Mouse (Mus musculus) spleen, adult 12 weeks (tissue): ENCODE measurements around the gene Mrps18a.

ENCODE experiments used
- DNase-seq: peaks from one replicate; pipeline ENCODE4 v3.0.0; 2022; ENCODE audit warnings: low spot score

Gene Mrps18a

DNA sequence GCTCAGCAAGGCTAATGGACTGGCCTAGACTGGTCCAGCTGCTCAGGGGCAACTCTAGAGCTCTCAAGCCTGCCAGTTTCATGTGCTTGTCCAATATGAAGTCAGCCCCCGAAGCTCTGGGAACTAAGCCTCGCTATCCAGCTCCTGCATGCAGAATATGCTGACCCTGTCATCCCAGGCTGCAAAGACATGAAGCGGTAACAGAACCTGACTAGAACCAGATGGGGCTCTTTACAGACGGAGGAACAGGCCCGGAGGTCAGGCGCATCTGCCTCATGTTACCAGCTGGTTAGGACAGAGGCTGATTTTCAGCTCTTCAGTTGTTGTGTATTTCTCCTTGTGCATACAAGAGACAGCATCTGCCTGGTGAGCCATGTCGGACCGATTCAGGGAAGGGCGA lies 8.9 kb upstream of the Mrps18a start:
- no peak for DNase-seq

DNA sequence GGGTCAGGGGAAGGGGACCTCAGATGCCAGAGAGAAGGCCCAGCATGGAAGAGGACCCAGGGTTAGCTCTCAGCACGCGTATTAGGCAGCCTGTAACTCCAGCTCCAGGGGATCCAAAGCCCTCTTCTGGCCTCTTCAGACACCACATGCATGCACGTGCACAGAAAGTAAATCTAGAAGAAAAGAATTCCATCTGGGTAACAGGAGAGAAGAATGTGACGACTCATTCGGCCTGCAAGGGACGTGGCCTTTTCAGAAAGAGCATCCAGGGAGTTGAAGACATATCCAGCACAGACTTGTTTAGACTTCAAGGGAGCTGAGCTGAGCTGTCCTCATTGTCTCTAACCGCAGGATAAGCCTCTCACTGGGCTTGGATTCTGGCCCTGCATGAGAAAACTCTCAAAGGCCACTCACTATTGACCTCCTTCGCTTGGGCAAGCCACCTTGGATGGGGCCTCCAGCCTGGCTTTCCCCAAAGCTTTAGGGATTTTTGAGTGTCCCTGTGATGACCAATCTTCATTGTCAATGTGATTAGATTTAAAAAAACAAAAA lies 8.1 kb upstream of the Mrps18a start:
- DNase-seq, result no peak

DNA sequence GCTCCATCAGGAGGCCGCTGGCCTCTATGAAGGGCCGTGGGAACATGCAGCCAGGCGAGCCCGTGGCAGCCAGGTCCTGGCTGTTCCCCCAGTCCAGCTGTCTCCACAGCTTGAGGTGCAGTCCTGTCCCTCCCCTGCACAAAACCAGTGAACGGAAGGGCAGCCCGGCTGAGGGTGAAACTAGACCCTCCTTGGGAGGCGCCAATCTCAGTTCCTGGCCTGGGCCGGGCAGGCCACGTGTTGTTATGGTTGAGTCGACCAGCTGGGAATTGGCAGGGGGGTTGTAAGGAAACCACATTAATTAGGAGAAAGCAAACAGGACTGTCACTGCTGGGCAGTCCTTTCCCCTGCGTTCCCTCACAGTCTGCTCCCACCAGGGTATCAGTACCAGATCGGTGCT lies 6.3 kb upstream of the Mrps18a start:
- DNase-seq, result no peak

DNA sequence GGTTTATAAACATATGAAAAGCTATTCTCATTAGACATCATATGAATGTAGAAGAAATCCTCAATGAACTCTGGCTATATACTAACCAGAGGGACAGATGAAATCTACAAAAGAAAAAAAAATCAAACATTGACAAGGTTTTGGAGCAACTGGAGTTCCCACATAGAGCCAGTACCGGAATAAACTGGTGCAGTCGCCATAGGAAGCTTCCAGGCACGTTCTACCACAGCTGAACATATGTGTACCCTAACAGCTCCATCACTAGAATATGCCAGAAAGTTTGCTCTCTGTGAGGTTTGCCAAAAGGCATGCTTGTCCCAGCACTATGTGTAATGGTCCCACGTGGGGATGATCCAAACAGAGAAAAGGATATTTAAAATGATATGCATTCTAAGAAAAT lies 2.5 kb upstream of the Mrps18a start:
- no peak for DNase-seq

DNA sequence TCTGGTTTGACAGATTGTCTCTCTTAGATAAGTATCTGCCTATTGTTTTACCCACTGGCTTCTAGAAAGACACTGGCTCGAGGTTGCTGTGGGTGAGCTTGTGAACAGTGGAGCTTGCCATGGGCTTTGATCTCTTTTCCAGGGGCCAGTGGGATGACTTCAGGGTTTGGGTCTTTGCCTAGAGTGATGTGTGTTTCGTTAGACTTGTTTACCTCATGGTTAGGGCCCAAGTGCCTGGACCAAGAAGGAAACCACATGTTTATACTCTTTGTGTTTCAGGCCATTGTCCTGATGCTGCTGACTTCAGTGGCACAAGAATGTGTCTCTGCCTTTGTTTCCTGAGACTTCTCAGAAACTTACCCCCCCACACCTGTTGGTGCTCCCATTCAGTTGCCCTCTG lies 4.7 kb downstream of the Mrps18a start:
- no peak for DNase-seq

DNA sequence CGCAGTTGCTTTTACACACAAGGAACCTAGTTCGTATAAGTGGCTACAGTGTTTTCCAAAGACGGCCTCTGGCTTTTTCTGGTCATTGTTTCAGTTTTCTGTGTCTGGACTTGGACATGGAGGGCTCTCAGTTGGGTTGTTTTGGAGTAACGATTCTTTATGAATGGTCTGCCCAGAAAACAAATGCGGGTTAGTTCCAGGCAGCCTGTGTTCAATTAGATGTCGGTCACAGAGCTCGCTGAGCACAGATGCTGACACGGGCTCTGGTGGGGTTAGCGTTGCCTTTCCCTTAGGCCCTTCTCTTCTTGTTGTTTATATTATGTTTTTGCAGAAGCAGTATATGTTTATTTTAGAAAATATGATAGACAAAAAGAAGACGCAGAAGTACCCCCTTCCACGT lies 5.4 kb downstream of the Mrps18a start:
- DNase-seq, result no peak

DNA sequence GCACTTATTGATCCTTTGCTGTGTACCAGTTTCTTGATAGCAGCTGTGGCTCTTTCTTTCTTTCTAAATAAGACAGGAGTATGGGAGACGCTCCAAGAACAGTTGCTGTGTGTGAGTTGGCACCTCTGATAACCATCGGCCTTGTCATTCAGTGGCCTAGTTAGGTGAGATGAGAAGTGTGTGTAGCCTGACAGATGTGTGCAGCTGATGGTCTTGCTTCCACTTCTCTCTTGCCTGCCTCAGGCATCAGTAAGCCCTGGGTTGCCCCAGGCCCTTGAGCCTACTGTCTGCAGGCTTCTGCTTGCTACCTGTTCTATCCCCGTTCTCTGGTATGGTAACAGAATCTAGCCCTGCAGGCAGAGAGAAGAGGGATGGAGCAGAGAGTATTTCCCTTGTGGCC lies 6.1 kb downstream of the Mrps18a start:
- no peak for DNase-seq

- no peak for DNase-seq
Measured at GRCm38 (mm10) chr17:46117623-46118422, 7.0 kb downstream of the Mrps18a start.

DNA sequence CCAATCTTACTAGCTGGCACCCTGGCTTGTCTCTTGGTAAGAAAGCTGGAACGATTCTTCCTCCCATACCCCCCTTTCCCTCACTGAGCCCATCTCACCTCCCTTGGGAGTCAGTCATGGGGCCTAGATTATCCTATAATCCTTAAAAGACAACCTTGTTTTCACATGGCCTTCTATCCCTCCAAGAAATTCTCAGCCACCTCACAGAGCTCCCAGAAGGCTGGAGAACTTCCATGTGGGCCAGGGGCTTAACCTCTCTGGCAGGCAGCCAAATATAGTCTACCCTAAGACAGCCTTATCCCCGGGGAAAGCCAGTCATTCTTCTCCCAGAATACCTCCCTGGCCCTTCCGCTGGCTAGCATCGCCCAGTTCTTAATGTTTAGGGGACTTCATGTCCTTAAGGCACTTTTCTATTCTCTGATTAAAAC lies 7.7 kb downstream of the Mrps18a start:
- no peak for DNase-seq

DNA sequence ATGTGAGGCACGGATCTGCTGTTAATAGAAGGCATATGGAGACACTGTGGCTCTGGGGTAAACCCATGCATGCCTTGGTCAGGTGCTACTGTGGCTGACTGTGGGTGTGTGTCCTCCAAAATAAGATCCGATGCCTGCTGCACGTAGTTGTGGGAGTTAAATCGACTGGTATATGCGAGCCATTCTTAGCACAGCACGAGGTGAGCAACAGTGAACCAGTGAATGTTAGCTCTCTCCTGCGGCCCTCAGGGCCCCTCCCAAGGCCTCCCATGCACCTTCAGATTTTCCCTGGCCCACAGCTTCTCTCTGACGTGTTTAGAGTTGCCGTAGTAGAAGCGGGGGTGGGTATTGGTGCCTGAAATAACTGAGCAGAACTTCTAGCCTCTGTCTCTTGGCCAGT lies 8.9 kb downstream of the Mrps18a start:
- DNase-seq, result no peak

DNA sequence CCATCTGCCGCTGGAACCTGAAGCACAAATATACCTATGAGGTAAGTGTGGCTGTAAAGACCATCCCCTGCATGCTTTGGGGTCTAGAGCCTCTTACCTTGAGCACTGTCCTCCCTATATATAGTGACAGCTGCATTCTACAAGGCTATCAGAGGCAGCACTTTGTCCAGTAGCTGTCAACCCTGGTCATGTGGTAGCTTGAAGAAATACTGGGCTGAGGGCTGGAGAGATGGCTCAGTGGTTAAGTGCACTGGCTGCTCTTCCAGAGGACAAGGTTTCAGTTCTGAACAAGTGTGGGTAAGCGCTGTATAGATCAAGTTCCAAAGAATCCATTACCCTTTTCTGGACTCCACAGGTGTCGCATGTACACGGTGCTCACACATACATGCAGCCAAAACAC lies 12.0 kb downstream of the Mrps18a start:
- DNase-seq, result no peak

DNA sequence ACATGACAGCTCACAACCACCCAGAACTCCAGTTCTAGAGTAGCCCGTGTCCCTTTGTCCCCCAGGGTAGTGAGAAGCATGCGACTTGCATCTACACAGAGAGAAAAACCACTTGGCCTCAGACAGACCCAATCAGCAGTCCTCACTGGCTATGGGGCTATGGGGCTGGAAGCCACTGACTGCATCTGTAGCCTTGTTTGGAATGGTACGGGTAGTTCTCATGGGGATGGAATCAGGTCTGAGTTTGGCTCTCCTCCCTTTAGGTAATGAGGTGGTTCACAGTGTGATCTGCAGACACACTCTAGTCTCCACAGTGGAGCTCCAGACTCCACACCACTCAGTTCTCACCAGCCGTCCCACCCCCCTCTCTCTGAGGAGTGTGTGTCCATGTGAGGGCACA lies 12.5 kb downstream of the Mrps18a start:
- DNase-seq, result no peak

- DNase-seq, result no peak
Measured at GRCm38 (mm10) chr17:46123953-46124700, 13.3 kb downstream of the Mrps18a start.

- DNase-seq, result no peak
Measured at GRCm38 (mm10) chr17:46126608-46127007, 15.8 kb downstream of the Mrps18a start.

DNA sequence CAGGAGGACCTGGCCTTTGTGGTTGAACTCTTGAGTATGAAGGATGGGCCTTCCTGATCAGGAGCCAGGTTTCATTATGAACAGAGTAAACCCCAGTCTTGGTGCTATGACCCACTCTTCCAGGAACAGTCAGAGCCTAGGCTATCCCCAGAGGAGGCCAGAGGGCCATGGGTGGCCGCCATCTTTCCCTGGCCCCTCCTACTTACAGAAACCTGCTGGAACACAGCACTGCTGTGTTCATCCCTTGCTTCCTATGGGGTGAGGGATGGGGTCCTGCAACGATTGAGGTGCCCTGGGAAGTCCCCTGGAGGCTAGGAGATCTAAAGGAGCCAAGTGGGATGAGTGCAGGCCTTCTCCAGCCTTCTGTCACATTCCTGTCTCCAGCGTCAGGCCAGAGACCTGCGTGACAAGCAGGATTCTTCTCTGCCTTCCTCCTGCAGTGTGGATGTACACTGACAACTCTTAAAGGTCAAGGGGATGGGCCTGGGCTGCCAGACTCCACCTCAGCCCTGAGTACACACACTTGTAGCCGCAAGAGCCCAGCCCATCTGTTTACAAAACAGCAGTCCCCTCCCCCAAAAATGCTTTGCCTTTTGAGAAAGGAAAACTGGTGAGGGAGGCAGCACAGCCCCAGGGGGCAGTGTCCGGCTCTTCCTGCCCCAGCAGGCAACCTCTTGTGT lies 17.2 kb downstream of the Mrps18a start:
- no peak for DNase-seq

GRCm38 (mm10) chr17:46129741-46130498 lies 19.1 kb downstream of the Mrps18a start:
- no peak for DNase-seq

GRCm38 (mm10) chr17:46132058-46132718 lies 21.4 kb downstream of the Mrps18a start:
- DNase-seq, result peak; percentile 47

- DNase-seq, result peak; percentile 32
Measured at GRCm38 (mm10) chr17:46132862-46133261, 22.1 kb downstream of the Mrps18a start.

GRCm38 (mm10) chr17:46138563-46139236 lies 27.9 kb downstream of the Mrps18a start:
- DNase-seq, result no peak

DNA sequence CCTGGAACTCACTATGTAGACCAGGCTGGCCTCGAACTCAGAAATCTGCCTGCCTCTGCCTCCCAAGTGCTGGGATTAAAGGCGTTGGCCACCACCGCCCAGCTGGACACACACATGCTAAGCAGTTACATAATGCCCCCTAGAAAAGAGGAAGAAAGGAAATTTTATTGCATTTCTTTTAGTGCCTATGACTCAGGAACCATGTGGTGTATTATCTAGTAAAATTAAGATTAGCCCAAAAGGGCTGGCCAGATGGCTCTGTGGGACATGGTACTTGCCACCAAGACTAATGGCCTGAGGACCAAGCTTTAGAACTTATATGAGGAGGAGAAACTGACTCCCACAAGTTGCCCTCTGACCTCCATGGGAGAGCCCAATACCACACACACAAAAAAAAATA lies 29.1 kb downstream of the Mrps18a start:
- DNase-seq, result no peak
